Mouse (Mus musculus): ENCODE data around the gene Sbno2.

- TF ChIP-seq CTCF (IDR thresholded peaks at IDR 0.05) (no peak), POLR2A (IDR thresholded peaks at IDR 0.05; ENCODE audit: insufficient read depth, low read depth, low read length) (no peak)
Measured at GRCm38 (mm10) chr10:80129846-80130245, 24.5 kb upstream of the Sbno2 start.
